Mouse (Mus musculus) E14TG2a.4 (cell line): ENCODE results near the gene Tbc1d22a.

Experiments
- CTCF ChIP-seq: conservative IDR thresholded peaks from 2 replicates; pipeline ENCODE4 v1.5.1; 2014; ENCODE audit warnings: low read length
- NANOG ChIP-seq: IDR thresholded peaks from 2 replicates; pipeline ENCODE4 v1.6.1; 2014; ENCODE audit warnings: borderline replicate concordance, low read length, mixed read lengths

DNA sequence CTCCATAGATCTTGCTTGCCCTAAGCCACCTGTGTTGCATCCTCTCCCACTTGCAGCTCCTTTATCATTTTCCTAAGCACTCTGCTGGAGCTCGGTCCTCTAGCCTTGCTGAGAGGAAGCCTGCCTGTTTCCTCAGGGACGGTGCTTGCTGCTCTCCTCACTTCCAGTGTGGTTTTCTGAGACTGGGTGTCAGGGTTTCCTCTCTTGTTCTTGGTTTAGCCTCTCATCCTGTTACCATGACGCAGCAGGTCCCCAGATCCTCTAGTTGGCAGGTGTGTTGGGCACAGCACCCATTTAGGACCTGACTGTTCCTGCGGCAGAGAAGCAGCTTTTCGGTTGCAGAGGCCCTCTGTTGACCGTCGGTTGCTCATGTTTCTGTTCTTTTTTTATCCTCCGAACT lies 172.1 kb downstream of the Tbc1d22a start:
- TF ChIP-seq CTCF (no peak), NANOG (no peak)
